Mouse (Mus musculus): ENCODE measurements around the gene Pigc.

DNA sequence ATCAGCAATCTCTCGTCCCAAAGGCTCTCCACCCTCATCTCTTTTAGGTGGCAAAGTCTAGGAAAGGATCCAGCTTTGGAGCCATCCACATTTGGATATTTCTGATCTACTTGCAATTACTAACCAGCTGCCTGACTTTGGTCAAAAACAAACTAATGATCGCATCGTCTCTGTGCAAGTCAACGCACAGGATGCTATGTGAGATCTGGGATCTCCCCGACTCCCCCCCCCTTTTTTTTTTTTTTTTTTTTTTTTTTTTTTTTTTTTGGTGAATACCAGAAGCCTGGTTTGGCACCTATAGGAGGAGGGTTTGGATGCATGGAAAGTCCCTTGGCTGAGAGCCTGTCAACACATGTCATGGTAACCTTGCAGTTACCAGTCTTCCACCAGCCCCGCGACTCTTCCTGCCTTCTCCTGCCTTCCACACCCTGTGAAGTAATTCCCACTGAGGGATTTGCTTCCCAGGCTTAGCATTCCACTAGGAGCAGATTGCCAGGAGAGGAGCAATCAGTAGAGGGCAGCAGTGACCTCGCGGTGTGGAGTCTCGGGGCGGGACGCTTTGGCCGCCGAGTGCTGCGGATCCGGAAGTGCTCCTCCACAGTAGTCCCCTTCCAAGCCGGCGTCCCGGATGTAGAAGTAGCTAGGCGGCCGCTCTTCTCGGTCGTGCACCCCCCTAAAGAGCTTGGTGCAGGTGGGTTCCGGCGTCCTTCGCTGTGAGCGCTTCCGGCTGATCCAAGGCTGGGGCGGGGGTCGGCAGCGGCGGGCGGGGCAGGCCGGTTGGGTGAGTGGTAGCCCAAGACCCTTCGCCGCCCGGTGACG is at the start of gene Pigc:
- TF ChIP-seq CTCF (IDR thresholded peaks at IDR 0.05) (peak; percentile 92), EP300 (IDR thresholded peaks at IDR 0.05; ENCODE audit: insufficient read depth, low read depth, low read length) (peak; percentile 75), POLR2A (IDR thresholded peaks at IDR 0.05; ENCODE audit: insufficient read depth, low read depth, low read length) (peak; percentile 70; the same call in 1 of the 2 replicates)

All from heart, adult 2 months (tissue).